Mouse (Mus musculus): ENCODE measurements around the gene Sigmar1.

Sigmar1 gene

GRCm38 (mm10) chr4:41756440-41756839 is 483 bp upstream of the Sigmar1 start:
- no peak for DNase-seq (ENCODE audit: low spot score)

- DNase-seq (ENCODE audit: low spot score) = no peak
These were observed 1.1 kb downstream of the Sigmar1 start, which contains the start of gene Galt for GRCm38 (mm10) chr4:41754797-41755337. TSS of gene Galt (plus strand) at chr4:41755228.

- no peak for DNase-seq (ENCODE audit: low spot score)
These were observed 10.9 kb downstream of the Sigmar1 start for GRCm38 (mm10) chr4:41745021-41745420.

GRCm38 (mm10) chr4:41744131-41744530 is 11.8 kb downstream of the Sigmar1 start:
- no peak for DNase-seq (ENCODE audit: low spot score)

GRCm38 (mm10) chr4:41741158-41741560 is 14.8 kb downstream of the Sigmar1 start:
- peak; percentile 93 for DNase-seq (ENCODE audit: low spot score)

GRCm38 (mm10) chr4:41740380-41741157 is 15.4 kb downstream of the Sigmar1 start:
- peak; percentile 20 for DNase-seq (ENCODE audit: low spot score)

- no peak for DNase-seq (ENCODE audit: low spot score)
These were observed 16.7 kb downstream of the Sigmar1 start for GRCm38 (mm10) chr4:41739260-41739659.

GRCm38 (mm10) chr4:41738256-41738603 is 17.7 kb downstream of the Sigmar1 start:
- no peak for DNase-seq (ENCODE audit: low spot score)

GRCm38 (mm10) chr4:41737602-41738255 is 18.2 kb downstream of the Sigmar1 start:
- DNase-seq (ENCODE audit: low spot score) = peak; percentile 80

GRCm38 (mm10) chr4:41731052-41731765 is 24.7 kb downstream of the Sigmar1 start, which contains the start of gene Arid3c:
TSS of gene Arid3c (minus strand) at chr4:41731142.
- no peak for DNase-seq (ENCODE audit: low spot score)

- DNase-seq (ENCODE audit: low spot score) = no peak
These were observed 28.9 kb downstream of the Sigmar1 start for GRCm38 (mm10) chr4:41726826-41727621.

GRCm38 (mm10) chr4:41722918-41723351 is 33.0 kb downstream of the Sigmar1 start, which contains the start of gene Dctn3:
TSS of gene Dctn3 (minus strand) at chr4:41723170.
- DNase-seq (ENCODE audit: low spot score) = peak; percentile 89

- DNase-seq (ENCODE audit: low spot score) = no peak
These were observed 39.1 kb downstream of the Sigmar1 start for GRCm38 (mm10) chr4:41716834-41717233.

- DNase-seq (ENCODE audit: low spot score) = peak; percentile 49
These were observed 40.4 kb downstream of the Sigmar1 start for GRCm38 (mm10) chr4:41715596-41715995.

- no peak for DNase-seq (ENCODE audit: low spot score)
These were observed 40.9 kb downstream of the Sigmar1 start for GRCm38 (mm10) chr4:41715082-41715481.

- peak; percentile 42 for DNase-seq (ENCODE audit: low spot score)
These were observed 41.7 kb downstream of the Sigmar1 start for GRCm38 (mm10) chr4:41714276-41714675.

- DNase-seq (ENCODE audit: low spot score) = peak; percentile 71
These were observed 42.5 kb downstream of the Sigmar1 start, which contains the start of gene Rpp25l for GRCm38 (mm10) chr4:41713197-41714067. TSS of gene Rpp25l (minus strand) at chr4:41713534.

- no peak for DNase-seq (ENCODE audit: low spot score)
These were observed 43.3 kb downstream of the Sigmar1 start for GRCm38 (mm10) chr4:41712421-41713196.

- DNase-seq (ENCODE audit: low spot score) = no peak
These were observed 44.1 kb downstream of the Sigmar1 start for GRCm38 (mm10) chr4:41711705-41712375.
